Mouse (Mus musculus) MEL (cell line): ENCODE data around the gene Pigh. TPM values are rescaled to one million over a fixed set of nuclear protein-coding genes. Genes with fewer than 3 reads are reported as not detected.

Source experiments
- DNase-seq: peaks from one replicate; pipeline ENCODE4 v3.0.0; 2011; ENCODE audit warnings: low read depth, low spot score
- H3K27ac ChIP-seq: 2 replicates; pipeline ENCODE4 v1.5.1; 2012; ENCODE audit warnings: low read depth, mild to moderate bottlenecking, control low read depth, low read length, moderate library complexity; ENCODE audit not compliant: control insufficient read depth
- H3K27me3 ChIP-seq, 2 experiments: fragments of 150-350 bp in 1 of 2; sonication (generic) in 1 of 2; 2 replicates each; pipeline ENCODE4 v1.6.1; 2012; ENCODE audit warnings: low read length in 2 of 2, mild to moderate bottlenecking in 2 of 2, improper control_type of control experiment in 1 of 2, moderate library complexity in 1 of 2; ENCODE audit not compliant: insufficient read depth in 2 of 2, control insufficient read depth in 1 of 2
- H3K36me3 ChIP-seq, 2 experiments: 2 replicates each; pipeline ENCODE4 v1.6.1; 2012 to 2014; ENCODE audit warnings: low read length in 2 of 2, improper control_type of control experiment in 1 of 2, inconsistent platforms in 1 of 2, mild to moderate bottlenecking in 1 of 2; ENCODE audit not compliant: insufficient read depth in 2 of 2, control insufficient read depth in 1 of 2
- H3K4me1 ChIP-seq, 2 experiments: fragments of 150-350 bp in 1 of 2; sonication (generic) in 1 of 2; 2 replicates each; pipeline ENCODE4 v1.6.1; 2012; ENCODE audit warnings: low read length in 2 of 2, improper control_type of control experiment in 1 of 2, mild to moderate bottlenecking in 1 of 2; ENCODE audit not compliant: insufficient read depth in 2 of 2, control insufficient read depth in 1 of 2
- H3K4me3 ChIP-seq, 2 experiments: fragments of 150-350 bp in 1 of 2; sonication (generic) in 1 of 2; 2 replicates each; pipeline ENCODE4 v1.5.1; 2012; ENCODE audit warnings: low read depth in 2 of 2, low read length in 2 of 2, mild to moderate bottlenecking in 2 of 2, moderate library complexity in 2 of 2, control low read depth in 1 of 2, improper control_type of control experiment in 1 of 2; ENCODE audit not compliant: control insufficient read depth in 1 of 2, insufficient read depth in 1 of 2
- H3K79me2 ChIP-seq: 2 replicates; pipeline ENCODE4 v1.6.1; 2012; ENCODE audit warnings: mild to moderate bottlenecking, low read length, moderate library complexity; ENCODE audit not compliant: control insufficient read depth, poor library complexity, insufficient read depth
- H3K9ac ChIP-seq: 2 replicates; pipeline ENCODE4 v1.6.1; 2012; ENCODE audit warnings: low read depth, mild to moderate bottlenecking, control low read depth, low read length, moderate library complexity; ENCODE audit not compliant: control insufficient read depth, poor library complexity, severe bottlenecking
- H3K9me3 ChIP-seq: fragments of 150-350 bp; sonication (generic); replicated peaks from 2 replicates; pipeline ENCODE4 v1.6.1; 2012; ENCODE audit warnings: mild to moderate bottlenecking, low read length, improper control_type of control experiment, moderate library complexity; ENCODE audit not compliant: insufficient read depth
- CHD1 ChIP-seq: IDR thresholded peaks from 2 replicates; pipeline ENCODE4 v1.6.1; 2012; ENCODE audit warnings: low read depth, mild to moderate bottlenecking, inconsistent platforms, low read length, improper control_type of control experiment
- CHD2 ChIP-seq: IDR thresholded peaks from 2 replicates; pipeline ENCODE4 v1.6.1; 2011; ENCODE audit warnings: low read length, improper control_type of control experiment
- ELF1 ChIP-seq: IDR thresholded peaks from 2 replicates; pipeline ENCODE4 v1.6.1; 2014; ENCODE audit warnings: low read depth, mild to moderate bottlenecking, inconsistent platforms, low read length, improper control_type of control experiment, moderate library complexity
- ETS1 ChIP-seq: IDR thresholded peaks from 2 replicates; pipeline ENCODE4 v1.6.1; 2012; ENCODE audit warnings: low read depth, mild to moderate bottlenecking, inconsistent platforms, low read length, improper control_type of control experiment, moderate library complexity
- GABPA ChIP-seq: IDR thresholded peaks from 2 replicates; pipeline ENCODE4 v1.6.1; 2012; ENCODE audit warnings: low read depth, mild to moderate bottlenecking, inconsistent platforms, low read length, improper control_type of control experiment, moderate library complexity
- GATA1 ChIP-seq: IDR thresholded peaks from 2 replicates; pipeline ENCODE4 v1.6.1; 2011; ENCODE audit warnings: low read depth, low read length, improper control_type of control experiment
- HCFC1 ChIP-seq: IDR thresholded peaks from 2 replicates; pipeline ENCODE4 v1.6.1; 2012; ENCODE audit warnings: low read depth, mild to moderate bottlenecking, inconsistent platforms, low read length, improper control_type of control experiment, moderate library complexity
- JUND ChIP-seq: IDR thresholded peaks from 2 replicates; pipeline ENCODE4 v1.6.1; 2011; ENCODE audit warnings: low read depth, mild to moderate bottlenecking, improper control_type of control experiment, low read length
- MAFK ChIP-seq: IDR thresholded peaks from 2 replicates; pipeline ENCODE4 v1.6.1; 2011; ENCODE audit warnings: low read depth, mild to moderate bottlenecking, low read length, improper control_type of control experiment, borderline replicate concordance
- MEF2A ChIP-seq: IDR thresholded peaks from 2 replicates; pipeline ENCODE4 v1.6.1; 2014; ENCODE audit warnings: low read depth, mild to moderate bottlenecking, inconsistent platforms, low read length, improper control_type of control experiment; ENCODE audit not compliant: poor library complexity, insufficient replicate concordance, severe bottlenecking; ENCODE audit errors: extremely low read depth
- MXI1 ChIP-seq: IDR thresholded peaks from 2 replicates; pipeline ENCODE4 v1.6.1; 2011; ENCODE audit warnings: mild to moderate bottlenecking, low read depth, low read length, improper control_type of control experiment
- MYB ChIP-seq: IDR thresholded peaks from 2 replicates; pipeline ENCODE4 v1.6.1; 2011; ENCODE audit warnings: mild to moderate bottlenecking, low read depth, low read length, improper control_type of control experiment
- MYC ChIP-seq: IDR thresholded peaks from 2 replicates; pipeline ENCODE4 v1.6.1; 2011; ENCODE audit warnings: low read depth, mild to moderate bottlenecking, low read length, improper control_type of control experiment, moderate library complexity
- NELFE ChIP-seq: IDR thresholded peaks from 2 replicates; pipeline ENCODE4 v1.6.1; 2011; ENCODE audit warnings: low read depth, low read length, improper control_type of control experiment
- NRF1 ChIP-seq: IDR thresholded peaks from 2 replicates; pipeline ENCODE4 v1.6.1; 2014; ENCODE audit warnings: low read depth, mild to moderate bottlenecking, inconsistent platforms, low read length, improper control_type of control experiment, moderate library complexity; ENCODE audit not compliant: poor library complexity, insufficient read depth, severe bottlenecking
- POLR2A ChIP-seq, 2 experiments: IDR thresholded peaks; 2 replicates each; pipeline ENCODE4 v1.6.1; 2011 to 2012; ENCODE audit warnings: low read length in 2 of 2, mild to moderate bottlenecking in 2 of 2, control low read depth in 1 of 2, improper control_type of control experiment in 1 of 2, low read depth in 1 of 2, moderate library complexity in 1 of 2; ENCODE audit not compliant: control insufficient read depth in 1 of 2, insufficient read depth in 1 of 2, poor library complexity in 1 of 2
- POLR2AphosphoS2 ChIP-seq: IDR thresholded peaks from 2 replicates; pipeline ENCODE4 v1.6.1; 2011; ENCODE audit warnings: low read length, improper control_type of control experiment
- POLR2AphosphoS5 ChIP-seq: IDR thresholded peaks from 2 replicates; pipeline ENCODE4 v1.6.1; 2012; ENCODE audit warnings: low read depth, borderline replicate concordance, mild to moderate bottlenecking, inconsistent platforms, low read length, moderate library complexity, mixed read lengths
- RAD21 ChIP-seq: IDR thresholded peaks from 2 replicates; pipeline ENCODE4 v1.6.1; 2011; ENCODE audit warnings: mild to moderate bottlenecking, low read depth, low read length, improper control_type of control experiment
- SIN3A ChIP-seq: IDR thresholded peaks from 2 replicates; pipeline ENCODE4 v1.6.1; 2012; ENCODE audit warnings: low read length, improper control_type of control experiment, inconsistent platforms
- SMC3 ChIP-seq: IDR thresholded peaks from 2 replicates; pipeline ENCODE4 v1.6.1; 2011; ENCODE audit warnings: low read depth, low read length, improper control_type of control experiment
- TAL1 ChIP-seq: IDR thresholded peaks from 2 replicates; pipeline ENCODE4 v1.6.1; 2012; ENCODE audit warnings: mild to moderate bottlenecking, inconsistent platforms, low read length, moderate library complexity, mixed read lengths
- TBP ChIP-seq: IDR thresholded peaks from 2 replicates; pipeline ENCODE4 v1.8.0; 2011; ENCODE audit warnings: low read depth, low read length, improper control_type of control experiment
- TCF12 ChIP-seq: IDR thresholded peaks from 2 replicates; pipeline ENCODE4 v1.6.1; 2014; ENCODE audit warnings: low read depth, mild to moderate bottlenecking, inconsistent platforms, low read length, improper control_type of control experiment, moderate library complexity
- ZKSCAN1 ChIP-seq: IDR thresholded peaks from 2 replicates; pipeline ENCODE4 v1.6.1; 2012; ENCODE audit warnings: low read depth, mild to moderate bottlenecking, inconsistent platforms, low read length, improper control_type of control experiment, moderate library complexity
- ZNF384 ChIP-seq: IDR thresholded peaks from 2 replicates; pipeline ENCODE4 v1.6.1; 2012; ENCODE audit warnings: low read depth, mild to moderate bottlenecking, inconsistent platforms, low read length, improper control_type of control experiment
- polyA plus RNA-seq, 2 experiments: library from polyadenylated mRNA; stranded (reverse) in 1 of 2; unstranded in 1 of 2; fragments of >175 nt in 1 of 2; fragments of >200 nt in 1 of 2; gene quantifications; 2 replicates each; pipeline versions ENCODE4 v1.2.1 to v1.2.4; 2012; ENCODE audit warnings: low replicate concordance in 2 of 2, low read depth in 1 of 2; ENCODE audit not compliant: insufficient read length in 2 of 2, insufficient read depth in 1 of 2, missing spikeins in 1 of 2
- total RNA-seq: library from RNA; depleted of rRNA; stranded (reverse); fragments of 300-350 nt; gene quantifications from 2 replicates; pipeline ENCODE4 v1.2.3, GENCODE M21; 2012

Gene Pigh
- total and polyA plus RNA-seq, 3 experiments, result 7.2 to 9.5 TPM; not detected in 1

DNA sequence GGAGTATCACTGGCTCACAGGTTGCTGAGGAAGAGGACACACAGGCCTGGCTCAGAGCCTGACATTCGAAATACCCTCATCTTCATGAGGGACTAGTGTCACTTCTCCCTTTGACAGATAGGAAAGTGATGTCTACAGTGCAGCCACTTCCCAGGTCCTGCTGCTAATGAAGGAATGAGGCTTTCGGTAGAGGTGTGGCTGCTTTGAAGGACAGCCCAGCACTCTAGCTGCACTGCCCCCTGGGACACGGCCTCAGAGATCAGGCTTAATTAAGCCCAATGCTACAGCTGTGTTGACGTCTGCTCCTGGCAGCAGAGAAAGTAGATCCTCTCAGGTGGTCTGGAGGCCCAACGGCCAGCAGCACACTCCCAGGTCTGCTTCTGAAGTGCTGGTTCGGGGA, 29.9 kb downstream of the Pigh start:
- TF ChIP-seq CHD1 (no peak), SIN3A (no peak), GATA1 (no peak), TBP (no peak), POLR2AphosphoS5 (no peak), ELF1 (no peak), GABPA (no peak), MAFK (no peak), ZNF384 (no peak), NELFE (no peak), RAD21 (no peak), HCFC1 (no peak), MYB (no peak)
- no peak overlapping the region for H3K27ac ChIP-seq
- no peak overlapping the region for H3K4me3 ChIP-seq
- no peaks in the 10 kb centered on the region for H3K4me1 ChIP-seq
- no peaks in the 10 kb centered on the region for H3K9me3 ChIP-seq
- no peak overlapping the region for H3K9ac ChIP-seq
- DNase-seq, result no peak
- H3K36me3 ChIP-seq, result no peaks in the 10 kb centered on the region
- H3K27me3 ChIP-seq, result no peaks in the 10 kb centered on the region
- H3K79me2 ChIP-seq, result no peaks in the 10 kb centered on the region

DNA sequence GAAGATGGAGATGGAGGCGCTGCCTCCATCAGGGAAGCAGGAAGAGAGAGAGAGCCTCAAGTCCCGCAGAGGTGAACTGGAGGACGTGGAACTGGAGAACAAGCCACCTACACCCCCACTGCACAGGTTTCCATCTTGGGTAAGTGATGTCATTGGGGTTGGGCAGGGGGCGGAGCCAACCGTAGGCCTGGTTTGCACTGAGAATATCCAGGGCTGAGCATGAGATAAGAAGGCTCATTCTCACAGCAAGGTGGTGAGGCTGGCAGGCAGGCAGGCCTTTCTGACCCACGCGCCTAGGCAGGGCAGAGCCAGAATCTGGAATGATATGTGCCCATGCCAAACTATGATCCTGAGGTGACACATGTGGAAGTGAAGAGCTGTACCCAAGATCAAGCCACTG, 34.2 kb downstream of the Pigh start:
- H3K27me3 ChIP-seq, result no peaks in the 10 kb centered on the region
- no peak overlapping the region for H3K4me3 ChIP-seq
- peak; percentile 49 for DNase-seq
- no peak overlapping the region for H3K9ac ChIP-seq
- TF ChIP-seq NELFE, result no peak
- no peak for TF ChIP-seq CHD2
- TF ChIP-seq MXI1, result no peak
- TF ChIP-seq MEF2A, result no peak
- no peak for TF ChIP-seq ZKSCAN1
- no peak for TF ChIP-seq POLR2A (IDR thresholded peaks at IDR 0.05; ENCODE audit: control insufficient read depth in 1 of 2, insufficient read depth in 1 of 2, low read depth in 1 of 2, low read length in 2 of 2, poor library complexity in 1 of 2)
- no peak for TF ChIP-seq MAFK
- TF ChIP-seq MYC, result no peak
- no peak for TF ChIP-seq TBP
- no peak for TF ChIP-seq JUND
- no peak for TF ChIP-seq RAD21
- no peak for TF ChIP-seq POLR2AphosphoS2
- TF ChIP-seq ETS1, result no peak
- TF ChIP-seq NRF1, result no peak
- TF ChIP-seq HCFC1, result no peak
- no peak for TF ChIP-seq TAL1
- TF ChIP-seq TCF12, result no peak
- TF ChIP-seq SMC3, result no peak
- TF ChIP-seq, all 39 proteins: peak for 0
- Histone ChIP-seq H3K4me1 (peaks cover 0 to 7% of the 10 kb centered on the region in 2 experiments; a peak in 3 of 4 replicates), H3K9me3 (no peaks in the 10 kb centered on the region), H3K79me2 (no peaks in the 10 kb centered on the region), H3K36me3 (peaks cover 0 to 2% of the 10 kb centered on the region in 2 experiments; a peak in 1 of 4 replicates), H3K27ac (no peak overlapping the region)
